Mouse (Mus musculus) myocyte (in vitro differentiated cells): ENCODE data around the gene Fermt3. TPM values are rescaled to one million over a fixed set of nuclear protein-coding genes. Genes with fewer than 3 reads are reported as not detected.

Experiments used
- H3K27me3 ChIP-seq: one replicate; pipeline ENCODE4 v1.6.1; 2011; ENCODE audit not compliant: control insufficient read depth, insufficient read depth, insufficient read length
- H3K36me3 ChIP-seq: one replicate; pipeline ENCODE4 v1.6.1; 2011; ENCODE audit not compliant: control insufficient read depth, insufficient read depth
- H3K4me2 ChIP-seq: one replicate; pipeline ENCODE4 v1.6.1; 2011; ENCODE audit warnings: low read depth, control low read depth
- H3K4me3 ChIP-seq: one replicate; pipeline ENCODE4 v1.5.1; 2011; ENCODE audit warnings: mild to moderate bottlenecking, control low read depth, moderate library complexity
- H3K79me2 ChIP-seq: one replicate; pipeline ENCODE4 v1.6.1; 2011; ENCODE audit not compliant: control insufficient read depth, insufficient read depth
- H3ac ChIP-seq: one replicate; pipeline ENCODE4 v1.6.1; 2011; ENCODE audit not compliant: control insufficient read depth, insufficient read length
- CEBPB ChIP-seq: IDR thresholded peaks from 2 replicates; pipeline ENCODE4 v1.6.1; 2011; ENCODE audit warnings: mild to moderate bottlenecking, moderate library complexity; ENCODE audit not compliant: poor library complexity, insufficient read depth, severe bottlenecking
- E2F4 ChIP-seq: IDR thresholded peaks from one replicate; pipeline ENCODE4 v1.6.1; 2011; ENCODE audit warnings: mild to moderate bottlenecking, control low read depth, moderate library complexity; ENCODE audit not compliant: insufficient read depth
- MAX ChIP-seq: IDR thresholded peaks from one replicate; pipeline ENCODE4 v1.6.1; 2011; ENCODE audit warnings: low read depth, mild to moderate bottlenecking, control low read depth
- MYOD1 ChIP-seq, 3 experiments: IDR thresholded peaks; one replicate each; pipeline ENCODE4 v1.6.1; 2011; ENCODE audit warnings: control low read depth in 2 of 3, low read depth in 2 of 3, mild to moderate bottlenecking in 2 of 3, moderate library complexity in 1 of 3; ENCODE audit not compliant: insufficient read length in 2 of 3, control insufficient read depth in 1 of 3
- MYOG ChIP-seq, 3 experiments: IDR thresholded peaks; one replicate each; pipeline ENCODE4 v1.6.1; 2011; ENCODE audit warnings: control low read depth in 2 of 3, low read depth in 2 of 3, mild to moderate bottlenecking in 2 of 3; ENCODE audit not compliant: insufficient read length in 2 of 3, control insufficient read depth in 1 of 3, insufficient read depth in 1 of 3
- POLR2A ChIP-seq: IDR thresholded peaks from one replicate; pipeline ENCODE4 v1.6.1; 2011; ENCODE audit warnings: low read depth, mild to moderate bottlenecking, control low read depth, moderate library complexity; ENCODE audit not compliant: insufficient read length
- POLR2AphosphoS2 ChIP-seq: IDR thresholded peaks from one replicate; pipeline ENCODE4 v1.6.1; 2011; ENCODE audit warnings: low read depth, control low read depth; ENCODE audit not compliant: insufficient read length
- REST ChIP-seq: IDR thresholded peaks from one replicate; pipeline ENCODE4 v1.6.1; 2011; ENCODE audit warnings: mild to moderate bottlenecking, control low read depth, moderate library complexity; ENCODE audit not compliant: insufficient read depth, insufficient read length
- SRF ChIP-seq: IDR thresholded peaks from one replicate; pipeline ENCODE4 v1.6.1; 2011; ENCODE audit warnings: low read depth; ENCODE audit not compliant: control insufficient read depth, insufficient read length
- TCF12 ChIP-seq: IDR thresholded peaks from one replicate; pipeline ENCODE4 v1.6.1; 2011; ENCODE audit warnings: mild to moderate bottlenecking, control low read depth; ENCODE audit not compliant: poor library complexity, insufficient read depth, severe bottlenecking
- TCF3 ChIP-seq: IDR thresholded peaks from one replicate; pipeline ENCODE4 v1.6.1; 2011; ENCODE audit warnings: low read depth, control low read depth; ENCODE audit not compliant: insufficient read length
- USF1 ChIP-seq: IDR thresholded peaks from one replicate; pipeline ENCODE4 v1.6.1; 2011; ENCODE audit warnings: low read depth, mild to moderate bottlenecking, control low read depth, moderate library complexity
- polyA plus RNA-seq: library from polyadenylated mRNA; unstranded; fragments of >200 nt; fragmentation: generic; extraction: Trizol; gene quantifications from one replicate; pipeline ENCODE4 v1.2.1, GENCODE M21; 2012; ENCODE audit warnings: missing spikeins

The Fermt3 gene
- polyA plus RNA-seq, 1 experiment = 0.34 TPM

- no peaks in the 10 kb centered on the region for H3K36me3 ChIP-seq
- peak overlapping the region; percentile 61 for H3K4me3 ChIP-seq
- peaks cover 16% of the 10 kb centered on the region for H3K79me2 ChIP-seq
- H3K27me3 ChIP-seq = no peaks in the 10 kb centered on the region
- H3K4me2 ChIP-seq = peak overlapping the region; percentile 90
- peak overlapping the region; percentile 60 for H3ac ChIP-seq
- TF ChIP-seq MAX (no peak), MYOG (IDR thresholded peaks at IDR 0.05; ENCODE audit: control insufficient read depth in 1 of 3, insufficient read depth in 1 of 3, insufficient read length in 2 of 3, low read depth in 2 of 3) (no peak), USF1 (no peak), E2F4 (no peak), POLR2A (no peak), CEBPB (no peak), SRF (no peak), MYOD1 (IDR thresholded peaks at IDR 0.05; ENCODE audit: control insufficient read depth in 1 of 3, insufficient read length in 2 of 3, low read depth in 2 of 3) (no peak), TCF12 (no peak), POLR2AphosphoS2 (no peak), TCF3 (no peak), REST (no peak)
These were observed 50.6 kb downstream of the Fermt3 start for GRCm38 (mm10) chr19:6968491-6969271.

GRCm38 (mm10) chr19:6956461-6956860 is 62.8 kb downstream of the Fermt3 start:
- H3K4me3 ChIP-seq = no peak overlapping the region
- H3K79me2 ChIP-seq = no peaks in the 10 kb centered on the region
- peaks cover 5% of the 10 kb centered on the region for H3K36me3 ChIP-seq
- no peaks in the 10 kb centered on the region for H3K27me3 ChIP-seq
- no peak for TF ChIP-seq MYOD1 (IDR thresholded peaks at IDR 0.05; ENCODE audit: control insufficient read depth in 1 of 3, insufficient read length in 2 of 3, low read depth in 2 of 3)
- no peak for TF ChIP-seq POLR2A
- TF ChIP-seq POLR2AphosphoS2 = no peak
- no peak for TF ChIP-seq CEBPB
- no peak for TF ChIP-seq TCF3
- TF ChIP-seq E2F4 = no peak
- TF ChIP-seq TCF12 = no peak
- no peak for TF ChIP-seq REST
- no peak for TF ChIP-seq MAX
- TF ChIP-seq USF1 = no peak
- no peak overlapping the region for H3ac ChIP-seq
- H3K4me2 ChIP-seq = no peak overlapping the region

DNA sequence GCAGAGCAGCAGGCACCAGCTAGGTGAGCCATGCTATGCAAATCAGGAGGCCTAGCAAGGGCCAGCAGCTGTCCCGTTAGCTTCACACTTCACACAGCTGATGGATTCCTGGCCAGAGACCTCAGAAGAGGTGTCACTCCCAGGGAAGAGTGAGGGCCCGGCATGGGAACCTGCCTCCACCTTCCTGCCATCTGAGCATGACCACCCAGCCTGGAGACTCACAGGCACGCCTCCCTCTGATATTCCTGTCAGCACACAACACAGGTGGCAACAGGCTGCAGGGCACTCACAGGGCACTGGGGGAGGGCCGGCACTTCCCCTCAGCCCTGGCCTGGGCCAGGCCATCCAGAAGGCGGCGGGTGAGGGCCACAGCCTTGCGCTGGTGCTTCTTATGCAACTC is 63.8 kb downstream of the Fermt3 start:
- Histone ChIP-seq H3K4me3 (no peak overlapping the region), H3K36me3 (peaks cover 5% of the 10 kb centered on the region), H3K4me2 (no peak overlapping the region), H3ac (no peak overlapping the region), H3K27me3 (no peaks in the 10 kb centered on the region), H3K79me2 (no peaks in the 10 kb centered on the region)
- TF ChIP-seq E2F4 = no peak

DNA sequence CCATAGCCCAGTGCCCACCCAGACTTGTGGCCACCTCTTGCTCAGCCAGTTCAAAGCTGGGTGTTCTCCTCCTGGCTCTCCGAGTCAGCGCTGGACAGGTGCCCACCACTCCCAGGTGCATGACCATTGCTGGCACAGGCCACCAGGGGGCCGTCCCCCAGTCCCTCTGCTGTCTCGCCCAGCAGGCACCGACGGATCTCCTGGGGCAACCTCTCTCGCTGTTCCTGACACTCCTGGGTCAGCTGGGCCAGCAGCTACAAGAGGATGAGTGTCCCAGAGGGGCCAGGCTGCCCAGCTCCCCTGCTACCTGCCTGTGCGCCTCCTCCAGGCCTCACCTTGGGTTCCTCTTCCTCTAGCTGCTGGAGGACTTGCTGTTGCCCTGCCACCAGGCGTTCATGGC is 65.2 kb downstream of the Fermt3 start:
- H3K36me3 ChIP-seq = no peaks in the 10 kb centered on the region

DNA sequence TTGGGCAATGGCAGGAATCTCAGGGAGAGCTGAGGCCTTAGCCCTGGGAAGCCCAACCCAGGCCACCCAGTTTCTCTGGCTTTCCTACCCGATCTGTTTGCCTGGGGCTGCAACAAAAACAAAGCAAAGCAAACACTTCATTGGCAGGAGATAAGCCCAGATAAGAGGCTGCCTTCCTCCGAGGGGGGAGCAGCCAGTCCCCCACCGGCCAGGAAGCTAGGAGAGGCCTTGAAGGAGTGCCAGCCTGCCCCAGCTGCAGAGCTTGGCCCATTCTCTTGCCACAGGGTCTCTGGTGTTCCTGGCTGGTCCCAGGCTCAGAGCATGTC is 66.6 kb downstream of the Fermt3 start:
- no peaks in the 10 kb centered on the region for H3K27me3 ChIP-seq
- no peaks in the 10 kb centered on the region for H3K79me2 ChIP-seq
- H3K36me3 ChIP-seq = no peaks in the 10 kb centered on the region
- TF ChIP-seq MYOD1 (IDR thresholded peaks at IDR 0.05; ENCODE audit: control insufficient read depth in 1 of 3, insufficient read length in 2 of 3, low read depth in 2 of 3) (no peak), REST (no peak), POLR2A (peak; percentile 14), CEBPB (no peak), MAX (no peak), E2F4 (no peak), TCF12 (no peak), POLR2AphosphoS2 (peak; percentile 6), TCF3 (no peak), USF1 (no peak), SRF (no peak), MYOG (IDR thresholded peaks at IDR 0.05; ENCODE audit: control insufficient read depth in 1 of 3, insufficient read depth in 1 of 3, insufficient read length in 2 of 3, low read depth in 2 of 3) (peak in 1 of 3 experiments; percentile 6)
- peak overlapping the region; percentile 86 for H3K4me3 ChIP-seq
- H3ac ChIP-seq = peak overlapping the region; percentile 63
- H3K4me2 ChIP-seq = peak overlapping the region; percentile 98

More for the DNA sequence above, 65.2 kb downstream of the Fermt3 start:
- Histone ChIP-seq H3K79me2 (no peaks in the 10 kb centered on the region), H3K4me2 (no peak overlapping the region), H3ac (no peak overlapping the region), H3K4me3 (no peak overlapping the region), H3K27me3 (no peaks in the 10 kb centered on the region)
- peak in 2 of 3 experiments; percentile 2 to 22 for TF ChIP-seq MYOG (IDR thresholded peaks at IDR 0.05; ENCODE audit: control insufficient read depth in 1 of 3, insufficient read depth in 1 of 3, insufficient read length in 2 of 3, low read depth in 2 of 3)
- peak; percentile 59 for TF ChIP-seq POLR2AphosphoS2
- no peak for TF ChIP-seq REST
- peak in 1 of 3 experiments; percentile 43 for TF ChIP-seq MYOD1 (IDR thresholded peaks at IDR 0.05; ENCODE audit: control insufficient read depth in 1 of 3, insufficient read length in 2 of 3, low read depth in 2 of 3)
- no peak for TF ChIP-seq TCF12
